Mouse (Mus musculus) thymus, postnatal 4 days (tissue): ENCODE data around the gene Tspoap1.
A peak's percentile ranks its signal among the peaks of the same experiment; 100 is the strongest.

Experiments used
- DNase-seq: peaks from one replicate; pipeline ENCODE4 v3.0.0; 2021

Tspoap1 gene

DNA sequence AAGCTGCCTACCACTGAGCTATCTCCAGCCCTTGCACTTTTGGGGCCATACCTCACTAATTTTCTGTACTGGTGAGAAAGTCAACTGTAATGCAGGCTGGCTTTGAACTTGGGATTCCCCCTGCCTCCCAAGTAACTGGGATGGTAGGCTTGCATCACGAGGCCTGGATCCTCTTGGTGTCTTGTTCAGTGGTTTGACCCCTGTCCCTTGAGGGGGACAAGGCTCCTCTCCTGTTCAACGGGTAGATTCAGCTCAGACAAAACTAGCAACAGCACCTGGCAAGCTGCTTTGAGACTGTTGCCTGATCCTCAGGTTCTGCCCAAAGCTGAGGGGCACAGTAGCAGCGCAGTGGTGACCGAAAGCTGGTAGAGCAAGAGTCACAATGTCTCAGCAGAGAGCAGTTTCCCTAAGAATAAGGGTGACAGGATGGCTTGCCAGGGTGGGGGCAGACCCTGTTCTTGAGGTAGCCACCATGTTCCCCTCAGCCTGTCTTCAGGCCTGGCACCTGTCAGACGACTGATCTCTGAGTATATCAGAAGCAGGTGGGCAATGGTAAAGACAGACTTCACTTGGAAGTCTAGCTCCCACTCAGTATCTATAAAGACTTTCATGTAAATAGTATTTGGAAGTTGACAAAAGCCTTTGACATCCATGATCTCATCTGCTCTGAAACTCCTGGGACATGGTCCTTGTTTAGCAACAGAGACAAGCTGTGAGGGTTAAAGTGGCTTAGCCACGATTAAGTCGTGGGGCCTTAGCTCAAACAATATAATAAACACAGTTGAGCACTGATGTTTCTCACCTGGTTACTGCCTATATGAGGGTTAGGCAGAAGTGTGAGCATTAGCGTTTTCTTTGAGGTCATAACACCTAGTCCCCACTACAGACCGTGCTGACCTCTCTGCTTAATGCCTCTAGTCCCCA lies 14.4 kb upstream of the Tspoap1 start:
- peak; percentile 58 for DNase-seq

DNA sequence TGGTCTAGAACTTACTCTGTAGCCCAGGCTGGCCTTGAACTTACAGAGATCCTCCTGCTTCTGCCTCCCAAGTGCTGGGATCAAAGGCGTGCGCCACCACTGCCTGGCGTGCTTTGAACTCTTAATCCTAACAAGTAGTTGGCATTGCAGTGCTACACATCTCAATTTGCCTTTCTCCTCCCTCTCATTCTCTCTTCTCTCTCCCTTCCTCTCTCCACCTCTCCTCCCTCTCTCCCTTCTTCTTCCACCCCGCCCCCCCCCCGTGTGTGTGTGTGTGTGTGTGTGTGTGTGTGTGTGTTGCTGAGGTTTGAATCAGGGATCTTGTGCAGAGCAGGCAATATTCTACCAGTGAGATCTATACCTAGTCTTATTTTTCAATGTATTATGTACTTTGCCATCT lies 13.0 kb upstream of the Tspoap1 start:
- DNase-seq, result no peak

DNA sequence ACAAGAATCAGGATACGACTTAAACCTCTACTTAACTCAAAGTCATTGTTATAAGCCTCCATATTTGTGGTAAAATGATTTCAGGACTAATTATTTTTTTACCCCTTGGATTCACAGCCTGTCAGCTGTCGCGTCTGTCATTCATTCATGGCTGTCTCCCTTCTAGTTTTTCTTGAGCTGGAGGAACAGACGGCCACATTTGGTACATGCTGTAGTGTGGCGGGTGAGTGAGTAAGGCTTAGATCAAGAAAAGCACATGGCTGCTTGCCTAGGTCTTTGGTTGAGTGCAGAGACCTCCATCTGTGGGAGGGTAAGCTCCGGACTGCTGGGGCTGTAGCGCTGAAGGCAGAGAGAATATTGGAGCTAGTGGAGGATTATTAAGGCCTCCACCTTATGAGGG lies 12.6 kb upstream of the Tspoap1 start:
- DNase-seq, result peak; percentile 36

DNA sequence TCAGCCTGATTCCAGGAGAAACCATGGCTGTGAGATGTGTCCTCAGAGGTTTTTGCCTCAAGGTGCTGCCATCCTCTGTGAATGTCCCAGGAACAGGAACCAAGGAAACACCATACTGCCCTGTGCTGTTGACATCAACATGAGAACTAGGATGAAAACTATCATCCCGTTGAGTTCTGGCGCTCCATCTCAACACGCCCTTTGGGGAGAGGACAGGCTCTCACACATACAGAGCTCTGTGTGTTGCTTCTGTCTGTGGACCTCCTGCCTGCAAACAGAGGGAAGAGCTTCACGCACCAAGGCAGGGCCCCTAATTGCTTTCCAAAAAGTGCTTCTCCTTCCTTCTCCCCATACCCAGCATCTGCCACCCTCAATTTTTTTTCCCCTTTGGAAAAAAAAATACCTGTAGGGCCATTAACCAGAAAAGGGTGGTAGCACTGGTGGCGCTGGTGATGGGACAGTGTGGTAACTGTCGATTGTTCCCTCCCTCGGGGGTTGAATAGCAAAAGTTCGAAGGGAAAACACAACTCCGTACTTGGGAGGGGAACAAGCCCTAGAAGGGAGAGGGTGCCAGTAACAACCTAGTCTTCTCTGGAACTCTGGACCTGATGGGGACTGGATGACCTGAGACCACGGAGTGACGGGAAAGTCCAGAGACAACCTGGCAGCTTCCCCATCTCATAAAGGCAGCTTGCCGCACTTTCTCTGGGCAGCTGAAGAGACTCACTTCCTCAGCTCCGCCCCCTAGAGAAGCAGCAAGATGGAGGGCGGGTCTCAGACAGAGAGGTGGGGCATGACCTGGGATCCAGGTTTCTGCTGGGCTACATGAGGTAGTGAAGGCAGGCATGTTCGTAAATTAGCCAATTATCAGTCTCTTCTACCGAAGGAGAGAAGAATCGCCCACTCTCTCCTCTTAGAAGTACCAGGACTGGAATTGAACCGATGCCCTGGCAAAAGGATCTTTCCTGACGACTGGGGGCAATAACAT lies 11.9 kb upstream of the Tspoap1 start:
- DNase-seq, result peak; percentile 86

DNA sequence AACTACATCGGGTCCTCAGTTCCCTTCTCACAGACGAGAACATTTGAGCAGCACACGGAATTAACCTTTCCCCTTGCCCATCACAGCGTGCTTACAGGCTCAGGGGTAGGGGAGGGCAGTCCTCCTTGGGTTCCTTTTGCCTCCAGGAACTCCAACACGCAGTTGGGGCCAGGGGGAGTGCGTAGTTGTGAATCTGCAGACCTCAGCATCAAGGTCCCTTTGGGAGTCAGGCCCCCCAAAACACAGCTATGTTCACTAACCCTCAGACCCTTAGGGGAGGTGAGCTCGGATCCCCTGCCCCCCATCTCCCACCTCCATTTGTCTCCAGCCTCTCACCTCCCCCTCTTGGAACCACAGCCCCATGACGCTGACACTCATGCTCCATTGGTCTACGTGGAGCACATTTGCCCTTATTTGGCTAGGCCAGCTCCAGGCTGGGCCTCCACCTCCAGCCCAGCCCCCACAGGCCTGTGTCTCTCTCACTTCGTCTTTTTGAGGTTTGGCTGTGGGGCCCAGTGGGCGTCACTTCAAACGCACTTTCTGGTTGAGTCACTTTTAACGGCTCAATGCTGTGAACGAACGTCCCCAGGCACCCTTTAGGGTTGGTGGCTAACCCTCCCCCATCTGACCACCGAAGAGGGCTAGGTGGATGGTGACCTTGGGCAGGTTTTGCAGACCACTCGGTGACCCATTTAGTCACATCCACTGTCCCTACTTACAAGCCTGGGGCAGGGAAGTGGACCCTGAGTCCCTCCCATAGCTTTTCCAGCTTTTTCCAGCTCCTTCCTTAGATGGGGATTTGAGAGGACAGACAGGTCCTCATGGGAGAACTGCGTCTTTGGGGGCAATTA lies 10.9 kb upstream of the Tspoap1 start:
- peak; percentile 90 for DNase-seq

DNA sequence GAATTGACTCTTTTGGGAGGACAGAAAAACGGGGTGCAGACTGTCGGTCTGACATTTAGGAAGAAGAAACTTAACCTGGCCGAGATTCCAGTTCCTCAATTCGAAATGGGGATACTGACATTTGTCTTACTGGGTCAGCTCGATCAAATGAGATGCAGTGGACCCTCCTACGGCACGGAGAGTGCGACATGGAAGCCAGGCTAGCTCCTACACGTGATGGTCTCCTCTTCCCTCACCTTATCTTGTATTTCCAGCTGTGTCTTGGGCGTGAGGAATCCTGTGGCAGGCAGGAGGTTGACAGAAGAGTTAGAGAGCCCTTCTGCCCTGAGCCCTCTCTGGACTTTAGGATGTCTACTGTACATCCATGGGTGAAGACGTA lies 10.3 kb upstream of the Tspoap1 start:
- DNase-seq, result no peak

DNA sequence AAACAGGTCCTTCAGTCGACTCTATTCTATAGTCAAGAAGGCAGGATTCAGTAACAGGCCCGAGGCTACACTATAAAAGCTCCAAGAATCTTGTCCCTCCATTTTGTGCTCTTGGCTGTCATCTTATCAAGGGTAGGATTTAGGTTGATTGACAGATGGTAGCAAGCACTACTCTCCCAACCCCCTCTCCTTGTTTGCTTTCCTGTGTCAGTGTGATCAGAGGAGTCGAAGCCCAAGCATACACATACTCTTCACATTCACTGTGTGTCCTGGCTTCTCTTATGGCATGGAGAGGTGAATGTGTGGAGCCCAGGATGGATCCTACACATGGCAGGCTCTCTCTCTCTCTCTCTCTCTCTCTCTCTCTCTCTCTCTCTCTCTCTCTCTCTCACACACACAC lies 9.8 kb upstream of the Tspoap1 start:
- peak; percentile 56 for DNase-seq

DNA sequence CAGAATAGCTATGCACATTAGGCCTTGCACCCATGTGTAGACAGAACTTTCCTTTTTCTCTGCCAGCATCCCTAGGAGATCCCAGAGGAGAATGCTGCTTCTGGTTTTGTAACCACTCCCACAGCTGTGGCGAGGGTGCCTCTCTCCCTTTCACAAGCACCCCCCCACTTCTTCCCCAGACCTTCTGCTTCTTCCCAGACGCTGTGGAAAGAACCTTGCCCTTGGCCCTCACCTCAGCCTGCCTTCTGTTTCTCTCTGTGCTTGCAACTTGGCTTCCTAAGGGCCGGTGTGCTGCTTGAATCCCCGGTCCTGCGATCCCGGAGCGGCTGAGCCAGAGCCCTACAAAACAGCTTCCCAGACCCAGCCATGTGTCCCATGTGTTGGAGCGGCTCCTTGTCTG lies 9.3 kb upstream of the Tspoap1 start:
- peak; percentile 67 for DNase-seq

DNA sequence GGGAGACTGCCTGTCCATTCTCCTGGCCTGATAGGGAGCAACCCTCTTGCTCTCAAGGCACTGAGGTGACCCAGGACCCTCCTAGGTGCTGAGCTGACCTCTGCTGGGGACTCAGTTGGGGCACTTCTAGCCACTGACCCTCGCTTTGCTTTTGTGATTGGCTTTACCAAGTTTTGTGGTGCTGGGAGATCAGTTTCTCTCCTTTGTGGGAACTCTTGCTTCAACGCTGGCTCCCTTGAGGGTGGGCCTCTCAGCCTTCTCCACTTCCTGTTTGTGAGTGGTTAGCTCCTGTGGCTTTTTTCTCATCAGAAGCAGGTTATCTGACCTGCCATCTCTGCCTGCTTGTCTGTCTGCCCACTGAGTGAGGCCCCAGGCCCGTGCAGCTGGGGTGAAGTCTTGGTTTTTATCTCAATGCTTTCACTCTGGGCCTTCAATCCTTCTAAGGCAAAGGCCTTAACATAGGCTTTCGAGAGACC lies 8.8 kb upstream of the Tspoap1 start:
- peak; percentile 81 for DNase-seq

DNA sequence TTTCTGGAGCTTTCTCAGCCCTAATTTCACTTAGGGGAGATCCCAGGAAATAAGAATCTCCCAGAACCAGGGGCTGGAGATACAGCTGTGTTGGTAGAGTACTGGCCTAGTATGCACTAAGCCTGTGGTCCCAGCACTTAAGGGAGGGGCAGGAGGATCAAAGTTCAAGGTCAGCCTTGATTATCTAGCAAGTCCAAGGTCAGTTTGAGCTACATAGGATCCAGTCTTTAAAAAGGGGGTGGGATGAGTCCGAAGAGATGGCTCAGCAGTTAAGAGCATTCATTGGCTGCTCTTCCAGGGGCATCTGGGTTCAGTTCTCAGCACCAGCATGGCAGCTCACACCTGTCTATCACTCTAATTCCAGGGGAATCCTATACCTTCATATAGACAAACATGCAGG lies 8.0 kb upstream of the Tspoap1 start:
- DNase-seq, result no peak

DNA sequence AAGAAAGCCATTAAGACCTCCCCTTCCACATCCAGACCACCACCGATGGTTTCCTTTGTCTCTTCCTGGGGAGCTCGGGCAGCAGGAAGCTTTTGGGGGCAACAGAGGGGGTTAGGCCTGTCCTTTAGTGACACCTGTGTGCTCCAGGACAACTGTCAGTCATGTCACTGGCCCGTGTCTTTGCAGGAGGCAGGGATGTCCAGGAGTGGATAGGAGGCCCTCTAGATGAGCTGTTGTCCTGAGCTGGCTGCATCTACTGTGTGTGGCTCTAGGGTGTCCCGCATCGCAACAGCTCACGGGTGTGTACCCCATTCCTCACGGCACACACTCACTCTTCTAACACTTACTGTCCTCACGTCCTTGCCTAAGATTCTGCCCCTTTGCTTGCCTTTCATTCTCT lies 7.1 kb upstream of the Tspoap1 start:
- peak; percentile 59 for DNase-seq

DNA sequence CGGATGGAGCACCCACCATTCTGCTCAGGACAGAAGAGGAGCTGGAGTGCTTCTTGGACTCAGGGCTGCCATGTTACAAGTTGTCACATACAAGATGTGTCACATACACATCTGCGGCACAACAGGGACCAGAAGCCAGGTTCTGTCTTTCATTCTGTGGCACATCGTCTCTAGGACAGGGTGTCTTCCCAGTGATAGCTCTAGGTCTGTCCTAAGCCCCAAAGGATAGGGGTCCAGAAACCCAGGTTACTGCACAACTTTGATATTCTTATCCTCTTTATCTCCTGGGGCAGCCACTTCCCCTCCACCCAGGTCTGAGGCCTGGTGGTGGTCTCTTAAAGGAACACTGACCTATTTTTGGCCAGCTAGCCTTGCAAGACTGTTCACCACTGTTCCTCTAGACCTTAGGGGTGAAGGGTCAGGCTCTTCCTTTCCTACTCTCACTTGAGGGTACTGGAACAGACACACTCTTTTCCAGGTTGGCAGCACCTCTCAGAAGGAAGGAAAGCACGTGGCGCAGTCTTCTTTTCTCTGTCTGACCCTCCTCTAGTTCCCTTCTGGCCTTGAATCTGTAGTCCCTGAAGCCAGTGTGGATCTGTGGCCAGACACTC lies 6.3 kb upstream of the Tspoap1 start:
- peak; percentile 56 for DNase-seq

DNA sequence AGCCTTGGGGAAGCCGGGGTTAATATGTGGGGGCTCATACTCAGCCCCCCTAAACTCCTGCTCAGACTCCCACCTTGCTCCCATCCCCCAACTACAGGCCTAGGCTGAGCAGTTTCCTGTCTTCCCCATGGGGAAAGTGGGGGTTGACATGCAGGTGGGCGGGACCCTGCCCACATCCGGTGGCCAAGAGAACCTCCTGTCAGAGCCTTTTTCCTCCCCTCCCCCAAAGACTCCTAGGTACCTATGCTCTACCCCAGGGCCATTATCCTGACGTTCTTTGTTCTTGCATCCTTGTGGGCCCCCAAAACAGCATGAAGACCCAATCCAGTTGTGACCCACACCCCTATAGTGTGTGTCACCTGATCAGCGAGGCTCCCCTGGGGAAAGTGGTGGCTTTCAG lies 5.7 kb upstream of the Tspoap1 start:
- DNase-seq, result peak; percentile 89

DNA sequence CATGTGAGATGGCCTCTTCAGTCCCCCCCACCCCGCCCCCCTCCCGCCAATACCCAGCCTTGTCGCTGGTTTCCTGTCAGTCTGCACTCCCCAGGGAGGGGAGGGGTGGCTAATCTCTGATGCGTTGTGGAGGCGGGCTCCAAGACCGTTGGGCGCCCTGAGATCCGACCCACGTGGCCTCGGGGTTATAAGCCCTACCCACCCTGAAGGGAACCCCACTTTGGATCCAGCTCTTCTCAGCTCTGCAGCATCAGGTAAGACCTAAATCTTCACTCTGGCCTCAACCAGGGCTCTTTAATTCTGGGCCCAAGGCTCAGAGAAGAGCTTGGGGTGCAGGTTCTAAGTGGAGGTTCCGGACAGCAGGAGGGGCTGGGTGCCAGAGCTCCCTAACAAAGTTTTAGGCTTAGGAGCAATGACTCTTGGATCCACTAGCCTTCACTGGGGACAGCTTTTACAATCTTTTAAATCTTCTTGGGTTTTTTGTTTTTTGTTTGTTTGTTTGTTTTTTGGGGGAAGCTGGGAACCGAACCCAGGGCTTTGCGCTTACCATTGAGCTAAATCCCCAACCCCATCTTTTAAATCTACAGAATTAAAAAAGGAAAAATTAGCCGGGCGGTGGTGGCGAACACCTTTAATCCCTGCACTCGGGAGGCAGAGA lies 4.9 kb upstream of the Tspoap1 start:
- peak; percentile 96 for DNase-seq

DNA sequence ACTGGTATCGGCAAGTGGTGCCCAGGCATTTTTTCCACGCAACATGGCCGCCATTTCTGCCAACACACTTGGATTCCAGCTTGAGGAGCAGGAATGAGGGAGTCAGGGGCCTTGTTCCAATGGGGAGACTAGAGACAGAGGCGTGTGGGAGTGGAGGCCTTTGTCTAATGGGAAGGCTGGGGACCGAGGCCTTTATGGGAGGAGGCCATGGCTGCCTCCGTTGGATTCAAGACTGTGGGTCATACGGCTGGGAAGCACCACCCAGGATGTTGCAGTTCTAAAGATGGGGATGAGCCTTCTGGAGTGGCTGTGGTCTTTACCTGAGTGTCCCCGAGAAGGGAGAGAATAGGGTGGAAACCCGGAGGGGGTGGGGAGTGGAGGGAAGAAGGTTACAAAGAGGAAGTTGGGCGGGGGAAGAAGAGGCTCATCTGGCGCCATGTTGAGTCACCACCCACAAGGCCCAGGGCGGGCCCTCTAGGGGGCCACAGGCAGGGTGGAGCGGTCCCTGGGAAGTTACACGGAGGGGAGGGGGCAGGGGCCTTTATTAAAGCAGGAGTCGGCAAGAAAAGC lies 4.0 kb upstream of the Tspoap1 start:
- peak; percentile 81 for DNase-seq

DNA sequence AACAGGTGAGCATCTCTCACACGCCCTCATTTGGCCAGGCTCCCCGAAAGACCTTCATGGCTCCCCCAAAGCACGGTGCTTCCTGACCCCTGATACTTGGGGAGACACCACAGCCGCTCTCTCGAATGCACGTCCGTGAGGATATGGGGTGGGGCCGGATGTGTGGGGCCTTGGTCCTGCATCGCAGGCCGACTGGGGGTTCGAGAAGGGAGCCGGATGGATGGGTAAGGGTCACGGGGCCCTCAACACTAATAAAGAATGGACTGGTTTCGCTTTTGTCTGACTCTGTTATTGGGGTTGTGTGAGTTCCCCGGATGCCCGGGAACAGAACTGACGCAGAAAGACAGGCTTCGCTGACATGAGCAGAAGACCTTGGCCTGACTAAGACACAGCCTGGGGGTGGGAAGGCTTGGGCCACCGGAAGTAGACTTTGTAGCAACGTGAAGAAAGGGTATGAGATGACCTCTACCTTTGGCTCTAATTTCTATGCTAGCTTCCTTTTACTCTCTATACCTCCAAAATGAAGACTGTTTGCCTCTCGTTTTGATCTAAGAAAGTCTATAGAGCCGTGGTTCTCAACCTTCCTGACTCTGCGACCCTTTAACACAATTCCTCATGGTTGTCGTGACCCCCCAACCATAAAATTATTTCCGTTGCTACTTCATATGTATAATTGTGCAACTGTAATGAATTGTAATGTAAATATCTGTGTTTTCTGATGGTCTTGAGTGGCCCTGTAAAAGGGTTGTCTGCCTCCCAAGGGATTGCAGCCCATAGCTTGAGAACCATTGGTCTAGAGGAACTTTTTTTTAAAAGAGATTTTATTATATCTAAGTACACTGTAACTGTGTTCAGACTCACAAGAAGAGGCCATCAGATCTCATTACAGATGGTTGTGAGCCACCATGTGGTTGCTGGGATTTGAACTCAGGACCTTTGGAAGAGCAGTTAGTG lies 3.1 kb upstream of the Tspoap1 start:
- peak; percentile 72 for DNase-seq

DNA sequence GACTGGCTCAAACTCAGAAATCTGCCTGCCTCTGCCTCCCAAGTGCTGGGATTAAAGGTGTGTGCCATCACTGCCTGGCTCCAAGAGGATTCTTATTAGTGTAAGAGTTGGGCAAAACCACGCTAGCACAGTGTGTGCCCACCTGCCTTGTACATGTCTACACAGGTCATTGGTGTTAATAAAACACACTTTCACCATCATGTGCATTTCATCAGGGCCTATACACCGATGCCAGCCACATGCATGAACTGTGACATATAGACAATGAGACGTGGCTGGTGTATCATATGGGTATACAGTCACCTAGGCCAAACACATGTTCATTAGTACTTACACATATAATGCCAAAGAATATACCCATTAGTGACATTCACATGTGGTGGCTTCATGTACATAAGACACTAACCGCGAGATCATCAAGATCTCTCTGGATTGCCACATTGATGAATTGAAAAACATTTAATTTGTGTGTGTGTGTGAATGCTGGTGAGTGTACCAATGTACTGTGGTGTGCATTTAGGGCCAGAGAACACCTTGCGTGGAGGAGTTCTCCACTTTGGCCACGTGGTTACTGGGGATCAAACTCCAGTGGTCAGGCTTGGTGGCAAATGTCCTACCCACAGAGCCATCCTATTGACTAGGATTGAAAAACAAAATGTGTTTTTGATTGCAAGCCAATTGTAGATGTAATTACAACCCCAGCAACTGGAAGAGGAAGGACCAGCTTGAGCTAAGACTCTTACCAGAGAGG lies 2.0 kb upstream of the Tspoap1 start:
- DNase-seq, result peak; percentile 56

DNA sequence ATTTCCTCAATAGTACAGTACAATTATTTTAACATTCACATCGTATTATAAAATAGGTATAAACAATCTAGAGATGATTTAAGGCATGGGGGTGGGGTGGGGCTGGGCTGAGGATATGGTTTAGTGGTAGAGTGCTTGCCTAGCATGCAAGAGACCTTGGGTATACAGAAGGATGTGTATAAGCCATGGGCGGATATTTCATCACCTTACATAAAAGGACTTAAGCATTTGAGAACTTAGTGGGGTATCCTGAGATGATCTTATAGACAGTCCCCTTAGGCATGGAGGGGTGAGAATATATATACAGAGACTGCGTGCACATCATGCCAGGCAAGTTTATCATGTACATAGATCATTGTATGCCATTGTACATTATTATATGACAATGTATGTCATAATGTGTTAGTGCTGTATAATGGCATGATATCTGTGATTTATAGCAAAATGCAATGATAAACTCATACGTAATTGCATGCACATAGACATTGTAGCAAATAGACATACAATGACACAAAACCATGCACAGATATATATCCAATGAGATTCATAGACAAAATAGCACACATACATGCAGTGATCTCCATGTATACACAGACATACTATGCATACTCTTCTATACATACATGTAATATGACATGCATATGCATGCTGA lies 1.3 kb upstream of the Tspoap1 start:
- peak; percentile 27 for DNase-seq

DNA sequence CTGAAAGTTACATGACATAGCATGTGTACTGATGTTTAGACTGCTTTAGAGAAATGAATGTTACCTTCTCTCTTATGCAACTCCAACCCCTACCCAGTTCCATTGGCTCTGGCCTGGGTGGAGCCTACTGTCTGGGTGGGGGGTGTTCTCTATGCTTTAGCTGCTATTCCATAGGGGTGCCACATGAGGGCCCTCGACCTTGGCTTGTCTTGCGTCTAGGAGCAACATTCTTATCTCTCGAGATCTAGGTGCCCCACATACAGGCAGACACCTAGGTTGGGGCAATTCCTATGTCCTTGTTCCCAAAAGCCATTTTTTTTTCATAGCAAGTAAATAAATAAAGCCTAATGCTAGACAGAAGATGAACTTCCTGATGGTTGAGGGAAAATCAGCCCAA lies 734 bp upstream of the Tspoap1 start:
- DNase-seq, result peak; percentile 93
